Mouse (Mus musculus): ENCODE measurements around the gene Tshz2.
"Not testable (repeated sequence)": the region's sequence is repeated elsewhere in the genome, so short reads cannot be mapped to it uniquely, and the experiment has no call there.

Tshz2 gene

DNA sequence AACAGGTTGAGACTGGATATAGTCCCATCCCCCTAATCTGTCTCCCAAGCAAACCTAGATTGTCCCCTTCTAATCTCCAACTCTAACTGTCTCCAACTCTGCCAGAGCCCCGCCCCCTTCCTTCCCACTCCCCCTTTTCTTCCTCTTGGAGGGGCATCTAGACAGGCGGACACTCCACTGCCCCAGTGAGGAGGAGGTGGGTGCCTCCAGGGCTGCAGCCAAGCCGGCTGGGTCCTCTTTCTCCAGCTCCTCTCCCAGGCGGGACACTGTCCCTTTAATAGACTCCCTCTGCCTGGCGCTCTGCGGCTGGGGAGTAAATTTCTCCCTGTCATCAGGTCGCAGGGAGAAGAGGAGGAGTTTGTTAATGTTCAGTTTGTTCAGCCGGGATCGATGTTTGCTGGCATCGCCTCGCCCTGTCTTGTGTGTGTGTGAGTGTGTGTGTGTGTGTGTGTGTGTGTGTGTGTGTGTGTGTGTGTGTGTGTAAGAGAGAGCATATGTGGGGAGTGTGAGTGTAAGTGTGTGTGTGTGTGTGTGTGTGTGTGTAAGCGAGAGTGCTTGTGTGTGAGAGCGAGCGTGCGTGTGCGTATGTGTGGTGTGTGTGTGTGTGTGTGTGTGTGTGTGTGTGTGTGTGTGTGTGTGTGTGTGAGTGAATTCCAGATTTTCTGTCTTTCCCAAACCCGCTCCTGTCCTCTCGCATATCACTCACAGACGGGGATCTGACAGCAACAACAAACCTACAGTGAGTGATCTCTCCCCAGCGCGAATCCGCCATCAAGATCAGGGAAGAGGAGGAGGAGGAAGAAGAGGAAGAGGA is at the start of gene Tshz2:
Gene Tshz2, plus strand, starts transcription at position 676 of the 814 bp plus-strand sequence.
- no peak for DNase-seq

- no peak for DNase-seq
Measured at GRCm38 (mm10) chr2:169583476-169583875, 49.3 kb upstream of the Tshz2 start.

DNA sequence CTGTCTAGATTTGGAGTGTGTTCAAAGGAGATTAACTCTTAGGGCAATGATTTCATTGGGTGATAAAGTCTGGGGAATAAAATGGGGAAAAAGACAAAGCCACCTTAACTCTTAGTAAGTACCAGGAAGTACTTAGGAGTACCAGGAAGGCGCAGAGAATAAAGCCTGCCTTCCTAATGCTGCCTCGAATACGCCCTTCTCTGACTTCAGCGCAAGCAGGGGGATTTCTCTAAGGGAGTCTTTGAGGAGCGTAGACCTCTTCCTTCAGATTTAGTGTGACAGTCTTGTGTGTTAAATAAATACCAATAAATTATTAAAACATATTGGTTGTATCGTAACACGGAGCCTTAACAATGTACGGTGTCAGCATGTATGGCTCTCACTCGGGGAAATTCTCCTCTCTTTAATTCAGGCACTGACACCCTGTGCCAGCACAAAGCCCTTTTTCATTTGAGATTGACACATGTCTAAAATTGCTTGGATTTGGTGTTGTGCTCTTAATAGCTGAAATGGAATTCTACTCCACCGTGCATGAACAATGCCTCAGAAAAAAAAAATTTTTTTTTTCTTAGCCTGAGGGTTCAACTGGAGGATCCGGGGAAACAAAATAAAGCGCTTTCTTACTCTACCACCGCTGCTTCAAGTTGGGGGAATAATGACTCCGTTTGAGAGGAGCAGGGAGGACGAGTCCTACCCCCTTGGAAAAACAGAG is 47.9 kb upstream of the Tshz2 start:
- no peak for DNase-seq

GRCm38 (mm10) chr2:169585631-169586285 is 47.1 kb upstream of the Tshz2 start:
- no peak for DNase-seq

- DNase-seq: no peak
Measured at GRCm38 (mm10) chr2:169586688-169587087, 46.1 kb upstream of the Tshz2 start.

- DNase-seq: not testable (repeated sequence)
Measured at GRCm38 (mm10) chr2:169587645-169588044, 45.2 kb upstream of the Tshz2 start, which contains the start of gene Gm11011. TSS of gene Gm11011 (minus strand) at chr2:169587745.

DNA sequence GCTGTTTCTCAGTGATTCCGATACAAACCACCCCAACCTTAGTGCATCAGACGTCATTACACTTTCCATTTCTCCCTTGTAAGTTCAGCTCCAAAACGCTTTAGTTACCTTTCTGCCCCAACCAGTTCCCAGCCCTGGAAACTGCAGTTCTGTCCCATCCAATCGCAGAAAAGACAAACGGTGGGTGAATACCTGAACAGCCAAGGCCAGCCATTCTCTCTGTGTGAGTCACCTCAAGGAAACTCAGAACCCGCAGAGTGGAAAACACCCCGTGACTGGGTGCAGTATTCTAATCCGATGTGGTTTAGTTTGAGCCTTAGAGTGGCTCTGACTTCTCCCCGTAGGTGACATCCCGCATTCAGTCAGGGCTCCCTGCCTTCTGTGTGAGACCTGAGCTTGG is 43.1 kb upstream of the Tshz2 start:
- DNase-seq: no peak

- DNase-seq: no peak
Measured at GRCm38 (mm10) chr2:169590412-169590811, 42.4 kb upstream of the Tshz2 start.

GRCm38 (mm10) chr2:169593742-169594141 is 39.1 kb upstream of the Tshz2 start:
- DNase-seq: no peak

DNA sequence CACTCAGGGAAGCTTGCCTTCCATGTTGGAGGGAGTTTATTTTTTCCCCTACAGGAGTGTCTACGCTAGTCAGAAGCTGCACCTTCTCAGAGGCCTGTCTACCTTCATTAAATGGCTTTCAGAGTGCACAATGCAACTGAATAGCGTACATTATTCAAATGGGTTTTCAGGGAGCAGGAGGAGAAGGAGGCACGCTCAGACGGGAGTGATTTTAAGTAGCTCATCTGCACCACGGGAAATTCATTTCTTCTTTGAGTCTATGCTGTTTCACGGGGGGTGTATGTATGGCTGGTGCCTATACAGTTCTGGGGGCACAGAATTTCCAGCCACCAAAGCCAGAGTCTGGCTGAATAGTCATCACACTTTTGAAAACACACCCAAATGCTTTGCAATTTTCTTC is 35.5 kb upstream of the Tshz2 start:
- DNase-seq: no peak

GRCm38 (mm10) chr2:169597971-169598370 is 34.8 kb upstream of the Tshz2 start:
- DNase-seq: no peak

- no peak for DNase-seq
Measured at GRCm38 (mm10) chr2:169599591-169599990, 33.2 kb upstream of the Tshz2 start.

DNA sequence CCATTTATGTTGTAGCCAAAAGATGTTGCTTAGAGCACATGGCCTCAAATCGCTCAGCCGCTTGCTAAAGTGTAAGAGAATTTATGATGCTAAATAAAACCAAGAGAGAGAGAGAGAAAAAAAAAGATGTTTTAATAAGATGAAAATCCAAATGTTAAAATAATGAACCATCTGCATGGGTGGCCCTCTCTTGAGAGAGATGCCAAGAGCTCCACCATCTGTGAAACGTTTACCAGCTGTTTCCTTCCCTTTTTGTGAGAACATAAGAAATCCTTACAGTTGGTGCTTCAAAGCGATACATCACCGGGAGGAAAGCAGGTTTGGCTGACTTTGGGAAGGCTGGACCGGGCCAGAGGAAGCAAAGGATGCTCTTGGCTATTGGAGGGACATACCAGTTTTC is 32.6 kb upstream of the Tshz2 start:
- no peak for DNase-seq

DNA sequence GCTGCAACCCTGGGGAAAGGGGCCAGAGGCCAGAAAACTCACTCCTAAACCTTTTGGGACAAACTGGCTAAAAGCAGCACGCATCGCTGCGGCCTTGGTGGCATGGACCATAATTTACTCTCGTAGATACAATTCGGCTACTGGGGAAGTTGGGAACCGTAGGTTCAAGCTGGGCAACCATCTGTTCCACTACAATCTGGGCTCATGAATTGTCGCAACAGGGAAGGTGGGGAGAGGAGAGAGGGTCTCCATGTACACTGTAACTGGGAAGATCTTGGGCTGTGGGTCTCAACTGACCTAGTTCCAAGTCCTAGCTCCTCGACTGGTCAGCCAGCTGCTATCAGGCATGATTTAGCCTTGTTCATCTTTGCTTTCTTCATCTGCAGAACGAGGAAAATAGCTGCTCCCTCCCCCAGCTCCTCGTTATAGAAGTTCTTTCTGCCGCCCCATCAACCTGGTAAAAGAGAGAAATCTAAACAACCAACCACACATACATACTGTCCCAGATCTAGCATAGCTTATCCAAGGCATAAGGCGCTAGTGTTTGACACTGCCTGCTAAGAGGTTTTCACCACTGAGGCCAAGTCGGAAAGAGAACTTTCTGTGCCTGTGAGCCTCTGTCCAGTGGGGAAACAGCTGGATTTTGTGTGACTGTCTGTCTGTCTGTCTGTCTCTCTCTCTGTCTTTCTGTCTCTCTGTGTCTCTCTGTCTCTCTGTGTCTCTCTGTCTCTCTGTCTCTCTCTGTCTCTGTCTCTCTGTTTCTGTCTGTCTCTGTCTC is 25.7 kb upstream of the Tshz2 start:
- DNase-seq: no peak

- no peak for DNase-seq
Measured at GRCm38 (mm10) chr2:169607787-169608186, 25.0 kb upstream of the Tshz2 start.

DNA sequence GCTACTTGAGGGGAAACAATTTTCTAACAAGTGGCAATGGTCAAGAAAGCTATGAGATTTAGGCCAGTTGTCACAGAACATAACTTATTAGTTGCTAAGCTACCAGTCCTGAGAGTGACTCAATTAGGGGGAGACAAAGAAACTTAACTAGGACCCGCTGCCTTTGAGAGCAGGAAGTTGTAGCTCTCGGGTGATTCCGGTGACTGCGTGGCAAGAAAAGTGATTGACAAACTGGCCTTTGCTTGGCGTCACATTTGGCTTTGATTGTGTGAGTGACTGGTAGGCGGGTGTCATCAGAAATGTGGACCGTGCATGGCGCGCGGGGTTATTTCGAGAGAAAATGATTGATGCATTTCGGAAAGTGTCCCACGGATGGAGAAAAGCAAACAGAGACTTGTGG is 22.9 kb upstream of the Tshz2 start:
- no peak for DNase-seq

DNA sequence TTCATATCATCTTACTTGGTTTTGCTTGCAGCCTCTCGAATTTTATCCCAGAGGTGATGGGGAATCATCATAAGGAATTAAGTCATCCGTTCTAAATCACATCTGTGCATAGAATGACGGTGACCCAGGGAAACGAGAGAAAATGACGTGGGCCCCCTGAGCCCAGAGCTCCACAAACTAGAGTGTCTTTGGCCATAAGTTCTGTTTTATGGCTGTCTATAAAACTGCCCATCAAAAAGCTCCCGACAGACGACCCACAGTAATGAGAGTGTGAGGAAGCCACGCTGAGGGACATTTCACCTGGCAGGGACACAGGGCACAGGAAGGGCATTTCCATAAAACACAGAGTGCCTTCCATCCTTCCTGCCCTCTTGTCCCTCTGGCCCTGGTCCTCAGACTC is 21.9 kb upstream of the Tshz2 start:
- no peak for DNase-seq

DNA sequence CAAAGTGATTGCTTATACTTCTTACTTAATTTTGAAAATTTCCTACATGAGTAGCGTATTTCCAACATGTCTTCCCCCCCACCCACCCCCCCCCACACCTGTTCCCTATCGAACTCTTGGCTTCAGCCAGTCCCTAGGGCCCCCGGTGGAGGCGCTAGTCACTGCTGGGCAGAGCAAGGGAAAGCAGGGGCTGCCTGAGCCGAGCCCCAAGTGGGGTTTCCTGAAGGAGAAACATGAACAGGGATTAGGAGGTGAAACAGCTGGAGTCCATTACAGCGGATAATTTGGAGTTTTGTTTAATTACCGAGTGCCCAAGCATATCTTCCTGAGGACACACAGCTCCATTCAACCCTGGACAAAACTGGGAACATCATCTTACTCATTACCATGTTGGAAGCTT is 21.3 kb upstream of the Tshz2 start:
- no peak for DNase-seq

GRCm38 (mm10) chr2:169614683-169615082 is 18.1 kb upstream of the Tshz2 start:
- DNase-seq: no peak

- no peak for DNase-seq
Measured at GRCm38 (mm10) chr2:169615998-169616397, 16.8 kb upstream of the Tshz2 start.

DNA sequence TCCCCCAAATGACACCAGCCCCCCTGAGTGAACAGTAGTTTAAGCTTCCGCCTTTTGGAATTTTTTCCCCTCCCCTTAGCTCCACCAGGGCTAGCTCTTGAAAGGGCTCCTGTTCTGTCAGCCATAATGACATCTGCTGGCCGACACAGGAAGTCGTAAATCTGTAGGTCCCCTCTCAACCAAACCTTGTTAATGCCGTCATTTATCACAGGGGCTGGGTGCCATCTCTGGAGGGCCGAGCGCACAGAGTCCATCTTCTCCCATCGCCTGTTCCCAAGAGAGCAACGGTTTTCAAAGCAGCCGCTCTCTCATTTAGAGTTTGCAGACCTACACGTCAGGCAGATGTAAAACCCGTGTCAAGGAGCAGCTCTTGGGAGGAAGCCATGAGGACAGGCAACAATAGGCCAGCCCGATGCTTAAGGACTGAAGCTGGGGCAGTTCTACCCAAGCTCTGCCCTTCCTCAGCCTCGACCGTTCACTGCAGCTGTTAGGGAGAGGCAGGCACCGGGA is 11.6 kb upstream of the Tshz2 start:
- DNase-seq: no peak

- no peak for DNase-seq
Measured at GRCm38 (mm10) chr2:169630070-169630469, 2.7 kb upstream of the Tshz2 start.

All from spleen, adult 18-20 months (tissue).